Mouse (Mus musculus): ENCODE measurements around the gene Dbi. TPM values are rescaled to one million over a fixed set of nuclear protein-coding genes. Genes with fewer than 3 reads are reported as not detected.

Dbi gene
- polyA plus RNA-seq, 1 experiment, result 354 TPM

DNA sequence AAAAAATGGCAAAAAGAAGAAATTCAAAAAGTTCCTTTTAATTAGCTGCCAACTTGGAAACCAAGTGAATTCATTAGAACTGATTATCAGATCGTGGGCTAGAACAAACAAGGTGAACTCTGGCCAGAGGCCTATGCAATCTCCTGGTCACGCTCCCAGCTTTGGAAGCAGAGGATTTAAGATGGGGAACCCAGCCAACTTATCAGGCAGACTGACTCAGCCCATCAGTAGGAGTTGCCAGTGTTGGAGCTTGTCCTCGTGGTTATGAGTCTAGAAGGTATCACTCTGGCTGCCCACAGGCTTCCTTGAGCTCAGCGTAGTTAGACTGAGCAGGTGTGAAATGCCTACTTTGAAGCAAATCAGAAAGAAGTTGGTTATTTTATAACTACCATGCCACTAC is 4.0 kb upstream of the Dbi start:
- H3K9me3 ChIP-seq (replicated peaks; ENCODE audit: control insufficient read depth, insufficient read depth, low read length, poor library complexity, severe bottlenecking), result no peaks in the 10 kb centered on the region
- no peaks in the 10 kb centered on the region for H3K36me3 ChIP-seq (ENCODE audit: control insufficient read depth, insufficient read depth, low read length, poor library complexity, severe bottlenecking)
- no peak overlapping the region for H3K9ac ChIP-seq (ENCODE audit: low read depth, poor library complexity, severe bottlenecking)
- TF ChIP-seq POLR2A (IDR thresholded peaks at IDR 0.05; ENCODE audit: insufficient read depth, low read length) (no peak), CTCF (IDR thresholded peaks at IDR 0.05; ENCODE audit: low read depth, low read length) (no peak), EP300 (IDR thresholded peaks at IDR 0.05; ENCODE audit: insufficient read depth, low read depth, low read length) (no peak)
- no peak overlapping the region for H3K27ac ChIP-seq (ENCODE audit: insufficient read depth, low read length)
- H3K27me3 ChIP-seq (ENCODE audit: control insufficient read depth, insufficient read depth, low read length, poor library complexity, severe bottlenecking), result no peaks in the 10 kb centered on the region
- no peak overlapping the region for H3K4me3 ChIP-seq (ENCODE audit: low read depth, low read length)
- H3K4me1 ChIP-seq (ENCODE audit: control insufficient read depth, insufficient read depth, low read length), result peaks cover 3% of the 10 kb centered on the region

DNA sequence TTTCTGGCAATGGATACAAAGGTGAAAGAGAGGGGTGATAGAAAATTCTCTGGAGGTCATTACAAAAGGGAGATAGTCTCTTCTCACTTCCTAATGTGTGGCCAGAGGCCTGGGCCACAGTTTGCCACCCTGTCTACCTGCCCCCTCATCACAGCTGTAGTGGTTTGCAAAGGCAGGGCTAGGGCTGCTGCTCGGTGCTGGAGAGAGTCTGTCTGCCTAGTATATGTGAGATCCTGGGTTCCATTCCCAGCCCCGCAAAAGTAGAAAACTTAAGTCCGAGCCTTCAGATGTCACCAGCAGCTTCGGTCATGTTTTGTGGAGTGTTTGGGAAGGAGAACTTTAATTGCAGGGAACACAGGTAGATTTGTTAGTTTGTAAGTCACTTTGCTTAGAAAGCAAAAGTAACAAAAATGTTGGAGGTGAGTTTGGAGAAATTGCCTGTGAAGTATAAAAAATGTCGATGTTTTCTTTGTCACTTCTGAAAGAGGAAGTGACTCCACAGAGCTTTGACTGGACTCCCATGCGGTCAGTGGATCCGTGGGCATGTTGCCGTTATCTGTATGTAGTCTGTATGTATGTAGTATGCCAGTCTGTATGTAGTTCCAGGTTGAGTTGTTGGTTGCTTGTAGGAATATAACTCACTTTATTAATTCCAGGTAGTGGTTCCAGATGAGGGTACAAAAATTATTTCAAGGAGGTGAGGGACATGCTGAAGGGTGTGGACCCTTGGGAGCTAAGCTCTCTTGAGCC is 1.9 kb upstream of the Dbi start:
- H3K27ac ChIP-seq (ENCODE audit: insufficient read depth, low read length), result no peak overlapping the region
- TF ChIP-seq CTCF (IDR thresholded peaks at IDR 0.05; ENCODE audit: low read depth, low read length) (no peak), POLR2A (IDR thresholded peaks at IDR 0.05; ENCODE audit: insufficient read depth, low read length) (no peak), EP300 (IDR thresholded peaks at IDR 0.05; ENCODE audit: insufficient read depth, low read depth, low read length) (no peak)
- no peaks in the 10 kb centered on the region for H3K27me3 ChIP-seq (ENCODE audit: control insufficient read depth, insufficient read depth, low read length, poor library complexity, severe bottlenecking)
- no peaks in the 10 kb centered on the region for H3K9me3 ChIP-seq (replicated peaks; ENCODE audit: control insufficient read depth, insufficient read depth, low read length, poor library complexity, severe bottlenecking)
- H3K4me1 ChIP-seq (ENCODE audit: control insufficient read depth, insufficient read depth, low read length), result peaks cover 6% of the 10 kb centered on the region
- peaks cover 9% of the 10 kb centered on the region for H3K36me3 ChIP-seq (ENCODE audit: control insufficient read depth, insufficient read depth, low read length, poor library complexity, severe bottlenecking)
- H3K4me3 ChIP-seq (ENCODE audit: low read depth, low read length), result no peak overlapping the region
- H3K9ac ChIP-seq (ENCODE audit: low read depth, poor library complexity, severe bottlenecking), result no peak overlapping the region

DNA sequence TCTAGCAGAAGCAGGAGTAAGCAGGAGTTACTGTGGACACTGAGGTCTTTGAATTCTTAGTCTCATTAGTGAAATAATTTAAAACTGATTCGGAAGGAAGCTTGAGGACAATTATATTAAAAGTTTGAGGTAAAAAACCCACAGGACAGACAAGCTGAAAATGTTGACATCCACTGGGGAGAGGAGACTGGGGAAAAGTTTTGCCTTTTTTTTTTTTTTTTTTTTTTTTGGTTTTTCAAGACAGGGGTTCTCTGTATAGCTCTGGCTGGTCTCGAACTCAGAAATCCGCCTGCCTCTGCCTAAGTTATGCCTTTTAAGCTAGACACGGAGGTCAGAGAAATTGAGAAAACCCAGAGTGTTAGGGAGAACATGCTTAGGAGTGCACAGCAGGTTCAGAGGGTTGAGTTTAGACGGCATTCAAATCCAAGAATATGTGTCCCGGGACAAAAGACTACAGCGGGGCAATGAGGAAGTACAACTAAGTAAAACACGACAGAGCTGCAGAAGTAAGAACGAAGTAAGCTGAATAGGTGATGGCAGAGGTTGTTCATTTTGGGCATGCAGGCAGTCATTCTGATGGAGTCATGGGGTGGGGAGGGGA is 1.2 kb upstream of the Dbi start:
- H3K36me3 ChIP-seq (ENCODE audit: control insufficient read depth, insufficient read depth, low read length, poor library complexity, severe bottlenecking), result peaks cover 9% of the 10 kb centered on the region
- TF ChIP-seq EP300 (IDR thresholded peaks at IDR 0.05; ENCODE audit: insufficient read depth, low read depth, low read length), result no peak
- no peak for TF ChIP-seq CTCF (IDR thresholded peaks at IDR 0.05; ENCODE audit: low read depth, low read length)
- TF ChIP-seq POLR2A (IDR thresholded peaks at IDR 0.05; ENCODE audit: insufficient read depth, low read length), result no peak
- peak overlapping the region; percentile 86 for H3K27ac ChIP-seq (ENCODE audit: insufficient read depth, low read length)
- H3K9ac ChIP-seq (ENCODE audit: low read depth, poor library complexity, severe bottlenecking), result peak overlapping the region; percentile 81
- H3K4me1 ChIP-seq (ENCODE audit: control insufficient read depth, insufficient read depth, low read length), result peaks cover 6% of the 10 kb centered on the region
- H3K27me3 ChIP-seq (ENCODE audit: control insufficient read depth, insufficient read depth, low read length, poor library complexity, severe bottlenecking), result no peaks in the 10 kb centered on the region
- peak overlapping the region; percentile 87 for H3K4me3 ChIP-seq (ENCODE audit: low read depth, low read length)
- no peaks in the 10 kb centered on the region for H3K9me3 ChIP-seq (replicated peaks; ENCODE audit: control insufficient read depth, insufficient read depth, low read length, poor library complexity, severe bottlenecking)

DNA sequence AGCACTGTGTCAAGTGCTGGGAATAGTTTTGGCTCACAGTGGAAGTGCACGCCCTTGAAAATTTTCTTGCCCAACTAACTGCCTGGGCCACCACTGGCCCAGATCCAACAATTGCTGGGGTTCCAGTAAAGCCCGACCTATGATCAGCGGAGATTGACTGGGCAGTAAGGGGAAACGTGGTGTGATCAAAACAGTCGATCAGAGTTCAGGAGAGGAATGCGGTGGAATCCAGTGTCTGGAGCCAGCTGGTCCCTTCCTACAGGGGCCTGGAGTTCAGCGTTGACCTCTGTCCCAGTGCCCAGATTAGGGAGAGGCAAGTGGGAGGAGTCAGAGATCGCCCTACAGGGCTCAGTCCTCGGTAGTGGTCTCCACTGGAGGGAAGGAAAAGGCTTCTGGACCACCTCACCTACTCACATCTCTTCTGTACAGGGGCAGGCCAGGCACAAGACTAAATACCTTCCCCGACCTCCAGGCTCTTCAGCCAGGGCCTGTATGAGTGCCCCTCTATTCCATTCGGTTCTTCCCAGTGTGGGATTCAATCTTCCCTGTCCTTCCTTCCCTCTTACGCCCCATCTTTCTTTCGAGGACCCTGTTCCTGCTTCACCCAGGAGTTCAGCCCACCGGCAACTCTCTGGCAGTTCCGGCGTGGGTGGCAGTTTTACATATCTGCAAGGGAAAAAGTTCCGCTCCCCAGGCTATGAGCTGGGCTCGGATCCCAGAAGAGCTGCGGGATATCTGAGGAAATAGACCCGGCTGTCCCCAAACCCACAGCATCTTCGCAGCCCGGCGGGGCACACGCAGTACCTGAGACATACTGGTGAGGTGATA is 523 bp downstream of the Dbi start:
- peaks cover 24% of the 10 kb centered on the region for H3K36me3 ChIP-seq (ENCODE audit: control insufficient read depth, insufficient read depth, low read length, poor library complexity, severe bottlenecking)
- peaks cover 6% of the 10 kb centered on the region for H3K4me1 ChIP-seq (ENCODE audit: control insufficient read depth, insufficient read depth, low read length)
- peak overlapping the region; percentile 81 for H3K9ac ChIP-seq (ENCODE audit: low read depth, poor library complexity, severe bottlenecking)
- TF ChIP-seq CTCF (IDR thresholded peaks at IDR 0.05; ENCODE audit: low read depth, low read length), result no peak
- no peak for TF ChIP-seq EP300 (IDR thresholded peaks at IDR 0.05; ENCODE audit: insufficient read depth, low read depth, low read length)
- no peak for TF ChIP-seq POLR2A (IDR thresholded peaks at IDR 0.05; ENCODE audit: insufficient read depth, low read length)
- peak overlapping the region; percentile 84 for H3K4me3 ChIP-seq (ENCODE audit: low read depth, low read length)
- H3K9me3 ChIP-seq (replicated peaks; ENCODE audit: control insufficient read depth, insufficient read depth, low read length, poor library complexity, severe bottlenecking), result no peaks in the 10 kb centered on the region
- H3K27me3 ChIP-seq (ENCODE audit: control insufficient read depth, insufficient read depth, low read length, poor library complexity, severe bottlenecking), result no peaks in the 10 kb centered on the region
- peak overlapping the region; percentile 73 for H3K27ac ChIP-seq (ENCODE audit: insufficient read depth, low read length)

DNA sequence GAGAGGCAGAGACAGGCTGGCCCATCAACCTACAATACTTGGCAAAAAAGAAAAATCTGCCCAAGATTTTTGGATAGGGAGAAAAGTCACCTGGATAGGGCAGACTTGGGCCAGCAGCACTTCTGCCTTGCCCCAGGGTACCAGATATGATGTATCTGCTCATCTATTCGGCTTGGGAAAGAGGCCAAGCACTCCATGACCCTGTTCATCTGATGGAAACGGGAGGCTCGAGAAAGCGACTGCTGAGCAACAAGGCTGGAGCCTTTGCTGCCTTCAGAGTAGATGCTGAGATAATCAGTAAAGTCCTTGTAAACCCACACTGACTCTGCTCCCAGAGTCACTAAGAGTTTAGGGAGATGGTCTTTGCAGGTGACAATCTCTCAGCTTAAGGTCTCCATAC is 1.5 kb downstream of the Dbi start:
- Histone ChIP-seq H3K4me3 (ENCODE audit: low read depth, low read length) (peak overlapping the region; percentile 84; the same call in 1 of the 2 replicates), H3K27me3 (ENCODE audit: control insufficient read depth, insufficient read depth, low read length, poor library complexity, severe bottlenecking) (no peaks in the 10 kb centered on the region), H3K9ac (ENCODE audit: low read depth, poor library complexity, severe bottlenecking) (peak overlapping the region; percentile 81; the same call in 1 of the 2 replicates), H3K4me1 (ENCODE audit: control insufficient read depth, insufficient read depth, low read length) (peaks cover 6% of the 10 kb centered on the region), H3K27ac (ENCODE audit: insufficient read depth, low read length) (no peak overlapping the region), H3K36me3 (ENCODE audit: control insufficient read depth, insufficient read depth, low read length, poor library complexity, severe bottlenecking) (peaks cover 33% of the 10 kb centered on the region), H3K9me3 (replicated peaks; ENCODE audit: control insufficient read depth, insufficient read depth, low read length, poor library complexity, severe bottlenecking) (peaks cover 6% of the 10 kb centered on the region)
- no peak for TF ChIP-seq CTCF (IDR thresholded peaks at IDR 0.05; ENCODE audit: low read depth, low read length)
- TF ChIP-seq POLR2A (IDR thresholded peaks at IDR 0.05; ENCODE audit: insufficient read depth, low read length), result no peak
- no peak for TF ChIP-seq EP300 (IDR thresholded peaks at IDR 0.05; ENCODE audit: insufficient read depth, low read depth, low read length)
